Mouse (Mus musculus) thymus, postnatal 36 days (tissue): ENCODE results near the gene S100a1.

ENCODE experiments used
- DNase-seq, 2 experiments: peaks; one replicate each; pipeline ENCODE4 v3.0.0; 2022; ENCODE audit warnings: mixed read lengths in 2 of 2

S100a1 gene

GRCm38 (mm10) chr3:90513796-90514590 lies at the start of gene S100a1, which contains the start of gene S100a13:
S100a1 (minus strand) TSS chr3:90514392.
S100a13 (plus strand) TSS chr3:90514435.
- peak; percentile 33 to 35 for DNase-seq

GRCm38 (mm10) chr3:90560008-90560628 lies 45.9 kb upstream of the S100a1 start, which contains the start of gene S100a3:
S100a3 (plus strand) TSS chr3:90560578.
- no peak for DNase-seq

GRCm38 (mm10) chr3:90555954-90556353 lies 41.8 kb upstream of the S100a1 start:
- DNase-seq, result no peak

- DNase-seq, result no peak
Measured at GRCm38 (mm10) chr3:90552231-90552630, 38.0 kb upstream of the S100a1 start.

GRCm38 (mm10) chr3:90550421-90550790 lies 36.2 kb upstream of the S100a1 start:
- no peak for DNase-seq

DNA sequence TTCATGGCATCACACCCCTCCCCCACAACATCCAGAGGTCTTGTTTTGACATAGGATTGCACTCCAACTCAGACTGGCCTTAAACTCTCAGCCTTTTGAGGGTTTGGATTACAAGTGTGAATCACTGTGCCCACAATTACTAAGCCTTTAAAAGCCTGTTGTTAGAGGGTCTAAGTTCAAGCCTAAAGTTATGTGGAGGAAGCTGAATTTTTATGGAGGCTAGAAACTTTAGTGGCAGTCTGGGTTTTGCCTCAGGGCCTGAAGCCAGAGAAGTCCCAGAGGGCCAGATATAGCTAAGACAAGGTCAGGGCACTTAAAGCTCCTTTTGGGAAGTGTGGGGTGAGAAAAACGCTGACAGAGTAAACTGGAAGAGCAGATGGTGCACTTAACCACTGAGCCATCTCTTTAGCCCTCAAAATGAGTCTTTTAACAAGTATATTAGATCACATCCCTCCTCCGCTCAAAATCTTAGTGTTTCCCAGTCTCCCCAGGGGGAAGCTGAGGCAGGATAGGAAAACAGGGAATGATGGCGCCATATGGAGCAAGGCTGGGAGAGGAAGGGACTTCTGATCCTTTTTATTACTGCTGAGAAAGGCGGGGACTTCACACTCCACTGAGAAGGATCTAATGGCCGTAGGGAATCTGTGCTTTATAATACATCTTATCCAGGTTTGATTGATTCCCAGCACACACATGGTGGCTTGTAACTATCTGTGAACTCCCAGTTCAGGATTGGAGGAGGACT lies 35.7 kb upstream of the S100a1 start:
- DNase-seq, result no peak

DNA sequence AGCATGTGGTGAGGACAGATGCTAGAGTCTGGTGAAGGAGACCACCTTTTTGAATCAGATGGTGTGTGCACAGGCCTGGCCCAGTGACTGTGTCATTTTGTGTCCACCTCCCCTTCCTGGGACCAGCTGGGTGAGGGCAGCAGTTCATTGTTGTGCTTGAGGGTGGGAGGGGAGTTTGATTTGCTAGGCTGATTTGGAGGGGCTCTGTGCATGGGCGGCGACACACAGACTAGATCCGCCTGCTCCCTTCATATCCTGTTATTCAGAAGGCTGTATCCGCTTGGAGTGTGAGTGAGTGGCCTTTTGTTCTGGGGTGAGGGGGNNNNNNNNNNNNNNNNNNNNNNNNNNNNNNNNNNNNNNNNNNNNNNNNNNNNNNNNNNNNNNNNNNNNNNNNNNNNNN lies 26.7 kb upstream of the S100a1 start:
- DNase-seq, result no peak

GRCm38 (mm10) chr3:90537905-90538296 lies 23.7 kb upstream of the S100a1 start:
- DNase-seq, result no peak

- DNase-seq, result peak in 1 of 2 experiments; percentile 13
Measured at GRCm38 (mm10) chr3:90537141-90537904, 23.1 kb upstream of the S100a1 start, which contains the start of gene S100a16. S100a16 (plus strand) TSS chr3:90537254.

GRCm38 (mm10) chr3:90535446-90535845 lies 21.3 kb upstream of the S100a1 start:
- DNase-seq, result no peak

- DNase-seq, result no peak
Measured at GRCm38 (mm10) chr3:90531713-90532112, 17.5 kb upstream of the S100a1 start.

DNA sequence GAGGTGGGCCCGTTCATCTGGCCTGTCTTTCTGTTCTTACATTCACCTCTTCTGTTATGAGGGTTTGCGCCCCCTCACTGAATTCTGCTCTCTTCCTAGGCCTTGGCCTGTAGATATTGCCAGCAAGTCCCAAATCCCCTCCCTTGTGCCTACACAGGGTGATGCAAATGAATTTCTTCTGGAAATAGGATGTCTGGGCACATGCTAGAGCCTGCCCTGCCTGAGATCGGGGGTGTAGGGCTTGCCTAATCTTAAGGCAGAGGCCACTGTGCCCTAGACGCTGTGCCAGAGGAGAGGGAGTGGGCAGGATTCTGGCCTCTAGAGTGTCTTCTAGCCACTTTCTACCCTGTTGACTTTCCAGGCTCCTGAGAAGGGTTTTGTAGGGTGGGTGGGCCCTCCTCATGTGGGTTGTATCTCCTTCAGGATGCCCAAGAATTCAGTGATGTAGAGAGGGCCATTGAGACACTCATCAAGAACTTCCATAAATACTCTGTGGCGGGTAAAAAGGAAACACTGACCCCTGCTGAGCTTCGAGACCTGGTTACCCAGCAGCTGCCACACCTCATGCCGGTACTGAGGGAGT lies 13.2 kb upstream of the S100a1 start:
- DNase-seq, result no peak

DNA sequence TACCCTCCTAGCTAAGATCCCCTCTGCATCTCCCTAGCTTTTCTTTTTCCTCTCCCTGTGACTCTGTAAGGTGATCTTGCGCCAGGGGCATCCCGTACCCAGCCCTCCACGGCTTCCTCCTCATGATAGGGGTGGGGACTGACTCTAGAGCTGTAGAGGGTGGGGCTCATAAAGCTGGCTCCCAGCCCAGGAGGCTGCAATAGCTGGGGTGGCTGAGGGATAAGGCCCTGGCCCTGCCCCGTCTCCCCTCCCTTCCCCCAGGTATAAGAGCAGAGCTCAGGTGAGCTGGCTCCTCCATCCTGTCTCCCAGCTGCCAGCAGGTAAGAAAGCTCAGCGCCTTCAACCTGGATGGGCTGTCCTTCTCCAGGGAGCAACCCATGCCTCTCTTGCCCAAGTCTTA lies 12.4 kb upstream of the S100a1 start, which contains the start of gene S100a14:
S100a14 (plus strand) TSS at position 277 of the 400 bp plus-strand sequence.
- DNase-seq, result no peak

DNA sequence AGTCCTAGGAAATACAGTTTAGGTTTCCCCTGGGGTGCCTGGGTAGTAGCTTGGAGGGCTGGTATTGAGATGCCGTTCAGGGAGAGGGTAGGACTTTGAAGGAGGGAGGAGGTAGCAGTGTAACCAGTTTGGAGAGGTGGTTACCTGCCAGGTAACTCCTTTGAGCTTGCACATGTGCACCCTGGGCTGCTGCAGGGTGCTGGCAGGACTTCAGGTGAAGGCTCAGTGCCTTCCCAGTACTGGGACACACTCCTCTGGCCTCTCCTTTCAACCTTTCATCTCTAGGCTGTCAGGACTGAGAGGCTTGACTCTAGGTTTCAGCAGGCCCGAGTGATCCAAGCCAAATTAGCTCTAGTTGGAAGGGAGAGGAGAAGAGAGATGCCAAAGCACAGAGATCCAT lies 11.9 kb upstream of the S100a1 start:
- no peak for DNase-seq

DNA sequence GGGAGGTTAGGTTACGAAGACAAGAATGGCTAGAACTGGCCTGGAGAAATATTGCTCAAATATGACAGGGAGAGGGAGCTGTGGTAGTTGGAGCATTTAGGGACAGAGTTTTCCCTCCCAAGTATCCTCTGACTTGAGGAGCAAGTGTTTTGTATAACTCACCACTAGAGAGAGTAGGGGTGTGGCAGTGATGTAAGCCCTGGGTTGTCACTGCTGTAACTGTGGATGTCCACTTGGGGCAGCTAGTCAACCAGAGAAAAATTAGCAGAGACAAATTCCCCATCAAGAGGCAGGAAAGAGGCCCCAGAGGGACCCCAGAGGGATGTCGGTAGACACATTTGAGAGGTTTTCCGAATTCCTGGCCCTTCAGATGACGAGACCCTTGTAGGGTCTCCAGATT lies 11.2 kb upstream of the S100a1 start:
- no peak for DNase-seq

- no peak for DNase-seq
Measured at GRCm38 (mm10) chr3:90517711-90518110, 3.5 kb upstream of the S100a1 start.

GRCm38 (mm10) chr3:90515789-90516188 lies 1.6 kb upstream of the S100a1 start:
- DNase-seq, result no peak

DNA sequence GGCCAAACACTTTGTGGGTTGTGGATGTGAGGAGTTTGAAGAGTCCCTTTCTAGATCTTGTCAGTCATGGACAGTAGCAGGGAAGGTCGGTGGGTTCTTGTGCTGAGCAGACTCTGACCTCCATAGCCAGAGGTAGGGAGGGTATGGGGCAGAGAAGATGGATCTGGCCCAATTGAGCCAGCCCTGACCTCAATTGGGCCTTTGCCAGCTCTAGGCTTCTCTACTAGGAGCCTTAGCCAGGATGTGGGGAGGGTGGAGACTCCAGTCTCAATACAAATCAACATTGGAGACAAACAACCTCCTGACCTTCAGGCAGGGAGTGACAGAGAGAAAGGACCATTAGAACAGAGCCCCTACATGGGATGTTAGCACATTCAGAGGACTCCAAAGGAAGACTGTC lies 1.1 kb upstream of the S100a1 start:
- DNase-seq, result peak in 1 of 2 experiments; percentile 6

- peak; percentile 62 to 65 for DNase-seq
Measured at GRCm38 (mm10) chr3:90514691-90515090, 499 bp upstream of the S100a1 start.

DNA sequence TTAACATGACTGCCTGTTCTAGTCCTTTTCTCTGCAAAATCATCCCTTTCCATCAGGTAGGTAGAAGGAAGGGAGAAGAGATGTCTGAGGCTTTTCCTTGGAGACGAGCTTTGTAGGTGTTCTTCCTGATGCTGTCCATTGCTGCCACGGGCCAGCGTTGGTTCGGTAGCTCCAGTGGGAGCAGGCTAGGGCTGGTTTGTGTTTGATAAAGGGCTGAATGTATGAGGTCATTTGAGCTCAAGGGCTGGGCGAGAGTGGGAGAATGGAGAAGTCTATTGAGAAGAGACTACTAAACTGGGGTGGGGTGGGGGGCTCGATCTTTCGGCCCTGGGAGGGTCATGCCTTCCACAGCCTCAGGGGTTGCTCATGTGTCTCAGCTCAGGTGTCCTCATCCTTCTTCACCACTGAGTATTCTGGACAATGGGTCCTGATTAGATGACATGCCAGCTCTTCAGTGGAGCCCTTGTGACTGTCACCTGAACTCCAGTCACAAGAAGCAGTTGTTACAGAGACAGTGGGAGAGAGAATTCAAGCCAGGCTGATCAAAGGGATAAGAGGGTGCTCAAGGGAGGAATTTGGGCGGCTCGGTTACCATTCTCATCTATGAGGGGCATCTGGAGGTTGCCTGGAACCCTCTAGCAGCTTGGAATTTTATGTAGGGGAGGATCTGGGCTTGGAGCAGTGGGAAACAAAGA lies 1.1 kb downstream of the S100a1 start:
- no peak for DNase-seq

DNA sequence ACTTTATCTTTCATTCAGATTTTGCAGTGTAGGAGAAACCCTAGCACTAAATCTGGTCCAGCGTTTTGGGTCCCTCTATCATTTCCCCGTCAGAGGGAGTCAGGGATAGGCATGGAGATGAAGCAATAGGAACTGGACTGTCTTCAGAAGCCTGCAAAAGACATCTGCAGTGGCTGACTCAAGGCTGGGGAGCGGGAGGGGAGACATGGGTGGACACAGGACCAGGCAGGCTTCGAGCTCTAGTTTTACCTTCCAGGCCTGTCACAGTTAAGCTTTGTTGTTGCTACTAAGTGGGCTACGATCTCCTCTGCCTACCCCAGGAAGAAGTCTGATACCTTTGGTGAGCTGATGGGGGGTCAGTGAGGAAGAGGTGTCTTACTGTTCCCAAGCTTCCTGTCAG lies 1.9 kb downstream of the S100a1 start:
- no peak for DNase-seq

- no peak for DNase-seq
Measured at GRCm38 (mm10) chr3:90509747-90510123, 4.5 kb downstream of the S100a1 start.
